Mouse (Mus musculus) telencephalon, adult 2 months (tissue): ENCODE measurements around the gene Cltb.

Source experiments
- DNase-seq: peaks from one replicate; pipeline ENCODE4 v3.0.0-alpha.2; 2011; ENCODE audit warnings: low read depth, low spot score

Gene Cltb

DNA sequence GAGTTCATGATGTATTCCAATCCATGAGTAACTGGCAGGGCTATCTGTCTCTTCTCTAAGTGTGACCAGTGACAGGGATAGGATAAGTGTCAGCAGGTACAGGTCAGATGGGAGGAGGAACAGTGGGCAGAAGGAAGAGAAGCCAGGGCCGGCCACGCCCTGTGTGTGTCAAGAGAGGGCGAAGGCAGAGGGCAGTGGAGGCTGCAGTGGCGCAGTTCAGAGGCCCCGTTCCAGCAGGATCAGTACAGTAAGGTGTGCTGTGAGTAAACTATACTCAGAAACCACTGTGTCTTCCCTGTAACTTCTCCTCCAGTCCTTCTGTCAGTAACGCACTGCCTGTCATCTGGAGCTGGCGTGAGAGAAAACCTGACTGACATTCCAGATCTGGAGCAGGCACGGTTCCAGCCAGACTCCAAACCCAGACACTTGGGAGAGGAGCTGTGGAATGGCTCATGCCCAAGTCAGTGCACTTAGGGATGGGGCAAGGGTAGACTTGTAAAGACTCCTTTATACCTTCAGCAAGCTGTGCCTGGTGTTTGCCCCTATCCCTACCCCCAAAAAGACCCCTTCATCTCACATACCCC is 14.9 kb downstream of the Cltb start:
- no peak for DNase-seq

DNA sequence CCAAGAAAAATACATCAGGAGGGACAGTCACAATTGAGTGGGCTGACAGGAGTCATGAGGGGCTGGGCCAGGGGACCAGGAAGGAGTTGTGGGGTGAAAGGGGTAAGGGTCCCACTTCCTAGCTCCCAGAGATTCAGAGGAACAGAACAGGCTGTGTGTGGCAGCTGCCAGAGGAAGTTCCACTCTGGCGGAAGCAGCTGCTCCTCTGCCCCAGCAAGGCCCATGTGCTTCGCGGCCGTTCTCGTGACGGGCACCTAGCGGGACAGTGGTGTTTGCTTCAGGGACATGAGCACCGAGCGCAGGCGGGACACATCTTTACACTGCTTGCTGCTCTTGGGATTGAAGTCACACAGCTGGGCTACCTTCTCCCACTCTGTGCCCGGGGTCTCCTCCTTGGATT is 17.5 kb downstream of the Cltb start:
- DNase-seq, result no peak

- DNase-seq, result no peak
Observed at GRCm38 (mm10) chr13:54591776-54592356, 19.3 kb downstream of the Cltb start.

GRCm38 (mm10) chr13:54589996-54590951 is 20.9 kb downstream of the Cltb start, which contains the start of the genes Nop16 and Higd2a:
Gene Nop16 (minus strand): TSS chr13:54590090.
Gene Higd2a (plus strand): TSS chr13:54590207.
- peak; percentile 99 for DNase-seq

- no peak for DNase-seq
Observed at GRCm38 (mm10) chr13:54589414-54589995, 21.6 kb downstream of the Cltb start.

DNA sequence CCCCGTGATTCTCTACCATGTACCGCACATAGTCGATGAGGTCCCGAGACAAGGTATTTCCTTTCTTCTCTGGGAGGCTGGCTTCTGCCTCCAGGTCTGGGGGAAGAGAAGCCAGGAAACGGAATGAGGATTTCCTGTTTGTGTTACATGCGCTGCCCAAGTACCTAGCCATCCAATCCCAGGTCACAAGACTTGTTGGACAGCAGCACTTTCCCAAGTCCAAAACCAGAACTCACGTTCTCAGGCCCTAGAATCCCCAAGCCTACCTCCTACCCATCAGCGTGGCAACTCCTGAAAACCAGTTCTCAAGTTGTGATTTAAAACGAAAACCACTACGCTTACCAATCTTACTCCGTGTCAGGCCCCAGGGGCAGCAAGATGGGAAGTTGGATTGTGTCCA is 25.3 kb downstream of the Cltb start:
- DNase-seq, result no peak

DNA sequence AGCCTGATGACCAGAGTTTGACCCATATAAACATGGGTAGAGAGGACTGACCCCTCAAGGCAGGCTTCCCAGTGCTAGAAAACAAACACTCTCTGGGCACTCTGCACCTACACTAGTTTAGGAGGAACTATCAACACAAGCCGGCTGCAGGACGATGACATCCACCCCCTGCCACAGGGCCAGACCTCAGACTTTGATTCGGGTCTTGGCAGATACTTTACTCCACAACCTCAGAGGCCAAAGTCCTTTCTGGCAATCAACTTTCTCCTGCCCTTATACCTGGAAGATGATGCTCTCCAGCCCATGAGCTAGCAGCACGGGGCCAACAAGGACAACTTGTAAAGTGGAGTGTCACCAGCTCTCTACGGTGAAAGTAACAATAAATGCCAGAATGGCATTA is 28.3 kb downstream of the Cltb start:
- DNase-seq, result no peak

DNA sequence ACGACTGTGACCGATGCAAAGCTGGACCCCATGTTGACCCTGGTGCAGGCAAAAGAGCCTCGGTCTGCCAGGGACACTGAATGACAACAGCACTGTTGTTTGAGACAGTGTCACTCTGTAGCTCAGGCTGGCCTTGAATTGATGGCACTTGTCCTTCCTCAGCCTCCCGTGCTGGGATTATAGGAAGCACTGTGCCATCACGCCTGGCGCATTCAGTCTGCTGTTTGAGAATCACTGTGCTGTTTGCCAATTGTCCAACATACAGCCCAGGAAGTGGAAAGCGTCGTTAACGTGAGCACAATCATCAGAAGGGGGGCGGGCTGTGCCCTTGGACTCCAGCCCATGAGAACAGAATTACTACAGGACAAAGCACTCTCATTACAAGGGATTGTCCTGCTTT is 29.0 kb downstream of the Cltb start:
- no peak for DNase-seq

DNA sequence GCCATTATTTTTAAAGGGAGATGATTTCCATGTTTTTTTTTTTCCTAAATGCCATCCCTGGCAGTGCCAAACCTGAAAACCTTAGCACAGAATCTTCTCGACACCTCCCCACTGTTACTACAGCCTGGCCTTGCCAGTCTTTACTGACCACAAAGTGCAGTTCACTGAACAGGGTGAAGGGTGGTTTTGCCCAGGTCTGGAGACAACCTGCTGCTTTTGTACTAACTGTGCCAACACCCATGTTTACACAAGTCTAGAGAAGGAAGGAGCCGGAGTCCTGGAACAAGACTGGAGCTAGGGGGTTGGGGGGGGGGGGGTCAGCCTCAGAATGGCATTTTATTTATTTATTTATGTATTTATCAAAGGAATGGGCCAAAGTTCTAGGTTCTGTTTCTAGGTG is 29.8 kb downstream of the Cltb start:
- DNase-seq, result no peak

- no peak for DNase-seq
Observed at GRCm38 (mm10) chr13:54577652-54578507, 33.3 kb downstream of the Cltb start.

DNA sequence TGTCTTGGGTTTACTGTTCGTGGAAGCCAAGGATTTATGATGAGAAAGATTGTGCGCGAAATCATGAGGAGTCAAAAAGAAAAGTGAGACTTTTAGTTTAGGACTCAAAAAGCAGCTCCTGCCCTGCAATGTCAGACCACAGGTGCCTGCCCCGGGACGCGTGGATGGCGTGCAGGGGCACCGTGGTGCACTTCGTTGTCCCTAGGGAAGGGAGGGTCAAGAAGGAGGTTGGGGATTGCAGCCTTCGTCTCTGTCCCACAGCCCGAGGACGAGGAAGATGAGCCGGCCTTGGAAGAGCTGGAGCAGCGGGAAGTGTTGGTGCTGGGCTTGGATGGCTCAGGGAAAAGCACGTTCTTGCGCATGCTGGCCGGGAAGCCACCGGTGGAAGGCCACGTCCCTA is 35.7 kb downstream of the Cltb start:
- no peak for DNase-seq

DNA sequence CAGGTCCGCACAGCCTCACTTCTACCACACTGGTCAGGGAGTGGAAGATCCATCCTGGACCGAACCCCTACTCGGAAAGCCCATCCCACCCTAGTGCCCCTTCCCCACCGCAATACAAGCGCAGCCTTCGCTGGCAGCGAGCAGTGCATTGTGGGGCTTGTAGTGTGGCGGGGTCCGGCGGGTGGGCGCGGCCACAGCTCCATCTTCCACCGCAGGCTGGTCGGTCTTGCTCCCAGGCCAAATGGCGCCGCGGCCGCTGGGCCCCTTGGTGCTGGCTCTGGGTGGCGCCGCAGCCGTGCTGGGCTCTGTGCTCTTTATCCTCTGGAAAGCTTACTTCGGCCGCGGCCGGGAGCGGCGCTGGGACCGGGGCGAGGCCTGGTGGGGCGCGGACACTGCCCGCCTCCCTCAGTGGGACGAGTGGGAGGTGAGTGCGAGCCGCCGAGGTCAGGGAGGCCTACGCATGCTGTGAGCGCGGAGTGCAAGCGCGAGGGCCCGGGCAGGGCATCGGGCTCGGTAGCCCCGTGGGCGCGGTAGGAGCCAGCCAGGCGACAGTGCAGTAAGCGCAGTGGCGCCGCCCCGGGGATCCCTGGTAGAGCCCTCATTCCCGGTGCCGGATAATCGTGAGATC is 36.2 kb downstream of the Cltb start, which contains the start of gene Arl10:
Gene Arl10, plus strand, starts transcription at position 162 of the 628 bp plus-strand sequence.
- DNase-seq, result no peak

DNA sequence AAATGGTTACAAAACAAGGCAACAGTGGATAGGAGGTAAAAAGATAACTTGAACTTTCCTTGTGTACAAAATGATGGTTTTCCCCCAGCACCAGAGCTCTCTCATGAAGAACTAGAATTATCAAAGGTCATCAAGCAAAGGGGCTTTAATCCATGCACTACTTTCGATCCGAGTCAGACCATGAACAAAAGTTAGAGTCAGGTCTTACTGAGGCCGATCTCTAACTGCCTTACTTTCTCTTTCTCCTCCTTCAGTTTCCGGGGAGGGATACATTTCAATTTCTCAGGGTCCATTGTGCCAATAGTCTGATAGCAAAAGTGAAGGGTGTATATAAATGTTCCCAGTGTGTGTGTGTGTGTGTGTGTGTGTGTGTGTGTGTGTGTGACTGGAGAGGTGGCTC is 38.5 kb downstream of the Cltb start:
- no peak for DNase-seq

GRCm38 (mm10) chr13:54571637-54572036 is 39.5 kb downstream of the Cltb start:
- DNase-seq, result no peak

GRCm38 (mm10) chr13:54570736-54571135 is 40.4 kb downstream of the Cltb start:
- DNase-seq, result no peak

GRCm38 (mm10) chr13:54569282-54569681 is 41.9 kb downstream of the Cltb start:
- DNase-seq, result no peak

- no peak for DNase-seq
Observed at GRCm38 (mm10) chr13:54568380-54568779, 42.8 kb downstream of the Cltb start.

GRCm38 (mm10) chr13:54565594-54566345 is 45.4 kb downstream of the Cltb start:
- DNase-seq, result no peak

GRCm38 (mm10) chr13:54565201-54565581 is 46.0 kb downstream of the Cltb start, which contains the start of gene 4833439L19Rik:
Gene 4833439L19Rik (minus strand): TSS chr13:54565435.
- DNase-seq, result peak; percentile 95
